Mouse (Mus musculus): ENCODE data around the gene Mid1.

DNA sequence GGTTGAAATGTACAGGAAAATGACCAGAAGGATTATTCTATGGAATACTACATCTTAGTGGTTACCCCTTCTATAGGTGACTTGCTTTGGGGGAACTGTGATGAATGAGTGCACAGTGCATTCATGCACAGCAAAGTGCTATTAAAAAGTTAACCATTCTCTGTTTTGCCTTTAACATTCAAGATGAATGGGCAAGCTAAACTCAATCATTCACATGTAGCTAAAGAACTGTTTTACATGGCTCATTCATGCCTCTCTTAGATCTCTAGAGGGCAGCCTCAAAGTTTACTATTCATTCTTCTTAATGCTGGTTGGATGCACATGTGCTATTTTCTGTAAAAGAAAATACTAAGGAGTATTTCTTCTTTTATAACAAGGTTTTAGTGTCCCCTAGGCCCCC is 217.9 kb downstream of the Mid1 start:
- TF ChIP-seq CTCF (IDR thresholded peaks at IDR 0.05; ENCODE audit: low read depth, low read length), result no peak
- no peak for TF ChIP-seq GATA1 (IDR thresholded peaks at IDR 0.05; ENCODE audit: borderline replicate concordance, low read length)
- TF ChIP-seq TAL1 (conservative IDR thresholded peaks at IDR 0.05; ENCODE audit: low read depth, low read length), result no peak
- TF ChIP-seq GATA2 (IDR thresholded peaks at IDR 0.05; ENCODE audit: borderline replicate concordance, low read depth, low read length), result no peak
